Mouse (Mus musculus) mature B cell (primary cell): ENCODE data around the gene Usmg5.

Experiments
- in situ Hi-C: fragments of 300-500 bp; cut with MboI; formaldehyde crosslinking; loops from 2 replicates; pipeline ENCODE4 v1.14.3; 2019

Usmg5 gene

DNA sequence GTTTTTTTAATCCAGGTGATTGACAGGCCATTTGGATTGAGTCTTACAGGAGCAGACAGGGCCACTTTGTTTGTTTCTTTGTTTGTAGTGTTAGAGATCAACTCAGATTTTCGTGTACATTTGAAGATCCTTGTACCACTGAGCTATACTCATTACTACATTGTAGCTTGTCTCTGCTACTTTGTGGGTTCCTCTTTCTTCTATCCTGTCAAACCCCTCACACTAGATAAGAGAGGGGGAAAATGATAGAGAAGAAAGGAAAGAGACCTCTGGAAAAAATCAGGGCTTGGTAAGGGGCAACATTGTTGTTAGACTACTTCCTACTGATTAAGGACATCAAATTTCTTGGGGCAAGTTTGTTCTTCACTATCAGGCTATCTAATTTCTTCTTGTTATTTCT is 32.8 kb downstream of the Usmg5 start:
- in situ Hi-C loops = no loop called here

DNA sequence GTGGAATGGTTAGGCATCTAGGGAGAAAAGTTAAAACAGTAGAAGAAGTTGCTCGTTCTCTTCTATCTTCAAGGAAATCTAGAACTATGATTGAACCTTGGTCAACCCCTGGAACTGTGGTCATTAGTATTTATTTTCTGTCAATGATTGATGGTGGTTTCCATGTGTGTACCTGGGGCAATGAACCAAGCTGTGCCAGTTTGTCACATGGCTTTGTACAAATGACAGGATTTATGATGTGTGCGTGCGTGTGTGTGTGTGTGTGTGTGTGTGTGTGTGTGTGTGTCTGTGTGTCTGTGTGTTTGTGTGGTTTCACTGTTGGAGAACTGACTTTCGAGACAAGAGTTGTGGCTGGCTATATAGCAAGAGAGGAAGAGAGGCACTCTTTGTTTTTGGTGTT is 37.0 kb downstream of the Usmg5 start:
- in situ Hi-C loops = no loop called here

DNA sequence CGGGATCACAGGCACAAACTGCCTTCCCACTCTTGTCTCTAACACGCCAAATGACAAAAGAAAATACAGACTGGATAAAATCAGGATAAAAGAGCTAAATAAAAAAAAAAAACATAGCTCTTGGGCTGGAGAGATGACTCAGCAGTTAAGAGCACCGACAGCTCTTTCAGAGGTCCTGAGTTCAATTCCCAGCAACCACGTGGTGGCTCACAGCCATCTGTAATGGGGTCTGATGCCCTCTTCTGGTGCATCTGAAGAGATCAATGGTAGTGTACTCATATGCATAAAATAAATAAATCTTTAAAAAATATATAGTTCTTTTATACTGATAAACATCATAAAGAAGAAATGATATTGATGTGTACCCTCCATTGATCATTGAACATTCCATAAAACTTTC is 37.5 kb downstream of the Usmg5 start:
- in situ Hi-C loops = no loop called here

DNA sequence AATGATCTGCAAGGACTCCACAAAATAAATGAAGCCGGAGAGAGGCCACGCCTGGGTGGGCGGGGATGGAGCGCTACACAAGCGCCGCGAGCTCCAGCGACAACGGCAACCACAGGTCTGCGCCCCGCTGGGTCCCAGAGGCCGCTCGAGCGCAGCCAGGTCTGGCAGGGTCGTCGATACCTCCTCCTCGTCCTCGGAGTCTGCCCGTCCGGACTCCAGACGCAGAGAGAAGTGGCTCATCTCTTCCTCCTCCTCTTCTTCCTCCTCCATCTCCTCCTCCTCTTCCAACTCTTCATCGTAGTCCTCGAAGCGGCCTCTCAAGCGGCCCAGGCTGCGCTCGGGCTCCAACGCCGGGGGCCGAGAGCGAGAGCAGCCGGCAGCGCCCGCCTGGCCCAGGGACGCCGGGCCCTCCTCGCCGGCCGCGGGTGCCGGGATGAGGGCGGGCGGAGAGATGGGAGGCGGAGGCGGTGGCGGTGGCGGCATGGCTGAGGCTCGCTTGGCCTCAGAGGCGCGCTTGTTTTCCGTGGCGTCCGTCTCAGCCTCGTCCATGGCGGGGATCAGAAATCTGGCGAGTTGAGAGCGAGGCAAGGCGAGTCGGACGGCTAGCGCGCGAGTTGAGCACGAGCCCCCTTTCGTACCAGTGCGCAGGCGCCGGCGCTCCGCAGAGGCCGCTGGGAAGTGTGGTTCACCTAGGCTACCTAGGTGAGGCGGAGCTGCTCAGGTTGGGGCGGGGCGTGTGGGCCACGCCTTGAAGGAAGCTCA is 40.0 kb downstream of the Usmg5 start, which contains the start of gene Pcgf6:
Gene Pcgf6, minus strand, starts transcription at position 636 of the 762 bp plus-strand sequence.
- in situ Hi-C loops = no loop called here

DNA sequence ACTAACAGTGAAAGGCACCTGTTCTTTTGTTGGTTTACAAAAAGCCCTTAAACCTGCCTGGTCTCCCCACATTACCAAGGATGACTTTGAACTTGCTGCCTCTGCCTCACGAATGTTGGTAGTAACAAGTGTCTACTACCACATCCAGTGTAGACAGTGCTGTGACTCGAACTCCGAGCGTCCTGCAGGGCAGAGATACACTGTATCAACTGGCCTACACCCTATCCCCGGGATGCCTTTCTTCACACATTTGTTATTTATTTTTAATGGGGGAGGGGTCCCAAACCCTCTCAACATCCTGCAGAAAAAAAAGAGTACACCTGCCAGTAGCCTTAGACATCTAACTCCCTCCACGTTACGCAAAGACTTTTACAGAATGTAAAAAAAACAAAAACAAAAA is 40.6 kb downstream of the Usmg5 start:
- in situ Hi-C loops = no loop called here

DNA sequence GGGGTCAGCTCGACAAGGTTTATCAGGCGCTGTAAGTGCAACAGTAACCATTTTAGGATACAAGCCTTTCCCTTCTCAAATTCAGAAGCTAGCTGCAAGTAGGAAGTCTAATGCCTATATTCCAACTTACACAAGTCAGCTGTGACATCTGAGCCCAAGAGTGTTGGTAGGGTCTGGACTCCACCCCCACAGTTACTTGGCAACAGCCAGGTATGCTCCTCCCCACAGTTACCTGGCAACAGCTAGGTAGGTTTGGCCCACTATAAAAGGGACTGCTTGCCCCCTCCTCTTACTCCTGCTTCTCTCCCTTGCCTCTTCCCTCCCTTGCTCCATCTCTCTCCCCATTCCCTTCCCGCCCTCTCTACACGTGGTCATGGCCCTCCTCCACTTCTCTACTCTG is 41.4 kb downstream of the Usmg5 start:
- in situ Hi-C loops = no loop called here

DNA sequence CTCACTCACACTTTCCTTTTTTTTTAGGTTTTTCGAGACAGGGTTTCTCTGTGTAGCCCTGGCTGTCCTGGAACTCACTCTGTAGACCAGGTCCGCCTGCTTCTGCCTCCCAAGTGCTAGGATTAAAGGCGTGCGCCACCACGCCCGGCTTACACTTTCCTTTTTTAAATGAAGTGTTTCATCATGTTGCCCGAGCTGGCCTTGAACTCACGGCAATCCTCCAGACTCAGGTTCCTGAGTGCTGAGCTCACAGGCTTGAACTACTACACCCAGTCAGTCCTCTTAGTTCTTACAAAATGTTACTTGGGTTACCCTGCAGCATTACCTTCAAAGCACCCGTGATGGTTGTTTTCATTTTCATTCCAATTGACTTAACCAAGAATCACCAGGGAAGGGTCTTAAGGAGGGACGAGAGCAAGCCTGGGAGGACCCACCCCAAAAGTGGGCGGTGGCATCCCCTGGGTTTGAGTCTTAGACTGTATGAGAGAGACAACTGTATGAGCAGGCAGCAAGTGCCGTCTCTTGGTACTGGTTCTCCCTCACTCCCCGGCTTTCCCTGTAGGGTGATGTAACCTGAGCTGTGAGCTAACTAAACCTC is 43.1 kb downstream of the Usmg5 start:
- in situ Hi-C loops = no loop called here

DNA sequence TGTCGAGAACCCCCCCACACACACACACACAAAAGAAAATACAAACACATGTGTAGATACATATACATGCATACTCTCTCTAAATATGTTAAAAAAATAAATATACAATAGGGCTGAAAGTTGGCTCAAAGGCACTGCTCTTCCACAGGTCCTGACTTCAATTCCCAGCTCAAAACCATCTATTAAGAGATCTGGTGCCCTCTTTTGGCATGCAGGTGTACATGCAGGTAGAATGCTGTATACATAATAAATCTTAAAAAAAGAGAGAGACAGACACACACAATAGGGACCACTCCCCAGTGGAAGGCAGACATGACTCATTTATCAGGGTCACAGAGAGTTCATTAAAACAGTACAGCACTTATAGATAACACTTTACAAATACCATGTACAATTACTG is 44.1 kb downstream of the Usmg5 start:
- in situ Hi-C loops = no loop called here

DNA sequence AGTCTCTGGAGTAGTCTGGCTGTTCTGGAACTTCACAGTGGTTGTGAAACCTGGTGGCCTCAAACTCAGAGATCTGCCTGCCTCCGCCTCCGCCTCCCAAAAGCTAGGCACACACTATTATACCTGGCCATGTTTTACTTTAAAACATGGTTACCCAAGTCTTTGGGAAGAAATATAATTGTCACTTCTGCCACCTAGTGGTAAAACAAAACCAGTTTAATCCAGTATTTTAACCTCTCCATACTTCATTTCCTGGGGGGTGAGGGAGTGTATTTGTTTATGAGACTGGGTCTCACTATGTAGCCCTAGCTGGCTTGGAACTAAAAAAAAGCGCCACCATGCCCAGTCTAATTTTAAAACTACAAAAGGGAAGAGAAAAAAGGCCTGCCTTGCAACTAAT is 46.8 kb downstream of the Usmg5 start:
- in situ Hi-C loops = no loop called here

DNA sequence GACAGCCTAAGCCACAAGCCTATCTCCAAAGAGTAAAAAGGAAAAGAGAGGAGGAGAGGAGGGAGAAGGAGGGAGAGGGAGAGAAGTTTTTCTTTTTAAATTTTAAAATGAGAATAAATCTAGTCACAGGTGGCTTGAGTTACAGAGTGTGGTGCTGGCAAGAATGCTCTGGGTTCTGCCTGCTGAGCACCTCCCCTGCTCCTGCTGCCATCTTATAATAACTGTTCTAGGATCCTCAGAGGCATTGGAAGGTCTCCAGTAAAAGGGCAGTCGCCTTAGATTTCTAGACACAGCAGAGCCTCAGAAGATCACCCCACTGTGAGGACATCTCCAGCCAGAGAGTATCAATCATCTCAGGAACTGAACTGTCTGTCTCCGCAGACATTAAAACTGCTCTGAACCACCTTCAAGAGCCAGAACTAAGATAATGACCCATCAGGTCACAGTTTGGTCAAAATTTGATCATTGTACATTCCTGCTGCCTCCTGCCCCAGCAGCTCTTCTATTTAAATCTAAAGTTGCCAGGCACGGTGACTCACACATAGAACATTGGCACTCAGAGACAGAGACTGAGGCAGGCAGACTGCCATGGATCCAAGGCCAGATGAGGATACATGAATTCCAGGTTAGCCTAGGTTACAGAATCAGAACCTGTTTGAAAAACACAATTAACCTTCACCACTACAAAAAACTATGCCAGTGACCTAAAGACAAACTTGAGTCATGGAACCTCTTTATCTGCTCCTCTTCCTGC is 49.5 kb downstream of the Usmg5 start:
- in situ Hi-C loops = no loop called here

DNA sequence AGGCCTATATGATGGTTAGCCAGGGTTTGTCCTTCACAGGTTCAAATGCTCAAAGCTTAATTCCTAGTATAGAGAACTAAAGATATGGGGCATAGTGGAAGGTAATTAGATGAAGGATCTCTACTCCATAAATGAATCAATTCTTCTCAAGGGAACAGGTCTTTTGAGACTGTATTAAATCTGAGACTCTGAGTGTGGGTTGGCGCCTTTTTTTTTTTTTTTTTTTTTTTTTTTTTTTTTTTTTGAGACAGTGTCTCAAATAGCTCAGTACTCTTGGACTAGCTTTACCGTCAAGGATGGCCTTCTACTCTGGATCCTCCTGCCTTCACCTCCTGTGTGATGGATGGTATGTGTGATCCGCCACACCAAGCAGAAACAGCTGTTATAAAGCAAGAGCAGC is 53.9 kb downstream of the Usmg5 start:
- in situ Hi-C loops = no loop called here

DNA sequence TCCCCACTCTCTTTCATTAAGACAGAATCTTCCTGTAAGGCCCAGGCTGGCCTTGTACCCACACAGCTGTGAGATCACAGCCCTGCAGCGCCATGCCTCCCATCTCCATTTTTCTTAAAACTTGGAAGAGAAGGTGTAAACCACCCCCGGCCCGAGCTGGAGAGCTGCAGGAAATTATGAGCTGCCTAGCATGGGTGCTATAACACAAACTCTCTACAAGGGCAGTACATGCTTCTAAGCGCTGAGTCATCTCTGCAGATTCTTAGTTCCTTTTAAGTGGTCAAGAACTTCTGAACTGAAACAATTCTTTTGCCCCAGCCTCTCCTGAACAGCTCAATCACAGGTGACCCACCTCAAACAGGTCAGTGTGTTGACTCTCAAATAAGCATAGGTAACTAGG is 55.5 kb downstream of the Usmg5 start:
- in situ Hi-C loops = no loop called here
